Mouse (Mus musculus): ENCODE results near the gene Rnf141. TPM values are rescaled to one million over a fixed set of nuclear protein-coding genes. Genes with fewer than 3 reads are reported as not detected.

The Rnf141 gene
- polyA plus RNA-seq (2014; fragmentation: Illumina TruSeq; extraction: RNeasy Lipid Tissue Mini Kit (QIAGEN cat#74804); ENCODE audit: low read depth, low replicate concordance) = 100 TPM

GRCm38 (mm10) chr7:110843916-110844874 is at the start of gene Rnf141:
Gene Rnf141 (minus strand): TSS chr7:110844457.

GRCm38 (mm10) chr7:110862751-110863289 is 18.6 kb upstream of the Rnf141 start, which contains the start of gene Lyve1:
Gene Lyve1 (minus strand): TSS chr7:110863239.

GRCm38 (mm10) chr7:110768001-110768400 is 76.3 kb downstream of the Rnf141 start, which contains the start of gene Ampd3:
Gene Ampd3 (plus strand): TSS chr7:110768206.

Other genes with a start within 250 kb of the Rnf141 start
- gene Sbf2, start 229.5 kb downstream of the Rnf141 start, polyA plus RNA-seq (2014; fragmentation: Illumina TruSeq; extraction: RNeasy Lipid Tissue Mini Kit (QIAGEN cat#74804); ENCODE audit: low read depth, low replicate concordance) = 233 TPM
- gene Adm, start 216.8 kb downstream of the Rnf141 start, polyA plus RNA-seq (2014; fragmentation: Illumina TruSeq; extraction: RNeasy Lipid Tissue Mini Kit (QIAGEN cat#74804); ENCODE audit: low read depth, low replicate concordance) = not detected
- 1.1 TPM for gene Ampd3, start 76.3 kb downstream of the Rnf141 start, polyA plus RNA-seq (2014; fragmentation: Illumina TruSeq; extraction: RNeasy Lipid Tissue Mini Kit (QIAGEN cat#74804); ENCODE audit: low read depth, low replicate concordance)
- 0.34 TPM for gene Lyve1, start 18.8 kb upstream of the Rnf141 start, polyA plus RNA-seq (2014; fragmentation: Illumina TruSeq; extraction: RNeasy Lipid Tissue Mini Kit (QIAGEN cat#74804); ENCODE audit: low read depth, low replicate concordance)
- 1.3 TPM for gene Mrvi1, start 138.0 kb upstream of the Rnf141 start, polyA plus RNA-seq (2014; fragmentation: Illumina TruSeq; extraction: RNeasy Lipid Tissue Mini Kit (QIAGEN cat#74804); ENCODE audit: low read depth, low replicate concordance)
- gene Ctr9, start 184.5 kb upstream of the Rnf141 start, polyA plus RNA-seq (2014; fragmentation: Illumina TruSeq; extraction: RNeasy Lipid Tissue Mini Kit (QIAGEN cat#74804); ENCODE audit: low read depth, low replicate concordance) = 62.8 TPM
- 1,308 TPM for gene Eif4g2, start 238.6 kb upstream of the Rnf141 start, polyA plus RNA-seq (2014; fragmentation: Illumina TruSeq; extraction: RNeasy Lipid Tissue Mini Kit (QIAGEN cat#74804); ENCODE audit: low read depth, low replicate concordance)

All from testis, adult 10 weeks (tissue).